Mouse (Mus musculus): ENCODE measurements around the gene Tomm40.

Tomm40 gene

GRCm38 (mm10) chr7:19664455-19664954 is 50.7 kb downstream of the Tomm40 start:
- no peak for DNase-seq (ENCODE audit: inconsistent age in 2 of 2, low spot score in 1 of 2)

- peak in 1 of 2 experiments; percentile 30 for DNase-seq (ENCODE audit: inconsistent age in 2 of 2, low spot score in 1 of 2)
Observed at GRCm38 (mm10) chr7:19663940-19664339, 51.3 kb downstream of the Tomm40 start.

DNA sequence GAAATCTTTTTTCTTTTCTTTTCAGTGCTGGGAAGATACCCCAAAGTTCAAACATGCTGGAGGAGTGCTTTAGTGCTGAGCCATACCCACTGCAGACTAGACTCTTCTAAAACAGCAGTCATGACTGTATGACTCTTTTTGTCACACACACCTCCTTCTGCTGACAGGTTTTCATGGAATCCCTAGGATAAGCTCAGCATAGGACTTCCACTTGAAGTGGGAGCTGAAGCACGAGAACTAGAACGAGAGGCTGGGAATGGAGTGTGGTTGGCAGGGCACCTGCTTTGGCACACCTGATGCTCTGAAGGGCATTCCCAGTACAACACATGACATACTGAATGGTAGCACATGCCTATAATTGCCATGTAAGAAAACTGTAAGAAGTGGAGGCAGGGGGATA is 62.6 kb downstream of the Tomm40 start:
- DNase-seq (ENCODE audit: inconsistent age in 2 of 2, low spot score in 1 of 2), result no peak
